Mouse (Mus musculus) MEL (cell line): Measurements from ENCODE around the gene Wdr82. TPM values are rescaled to one million over a fixed set of nuclear protein-coding genes. Genes with fewer than 3 reads are reported as not detected.
A peak's percentile ranks its signal among the peaks of the same experiment; 100 is the strongest.

Experiments
- DNase-seq: peaks from one replicate; pipeline ENCODE4 v3.0.0; 2011; ENCODE audit warnings: low read depth, low spot score
- H3K27ac ChIP-seq: 2 replicates; pipeline ENCODE4 v1.5.1; 2012; ENCODE audit warnings: low read depth, mild to moderate bottlenecking, control low read depth, low read length, moderate library complexity; ENCODE audit not compliant: control insufficient read depth
- H3K27me3 ChIP-seq, 2 experiments: fragments of 150-350 bp in 1 of 2; sonication (generic) in 1 of 2; 2 replicates each; pipeline ENCODE4 v1.6.1; 2012; ENCODE audit warnings: low read length in 2 of 2, mild to moderate bottlenecking in 2 of 2, improper control_type of control experiment in 1 of 2, moderate library complexity in 1 of 2; ENCODE audit not compliant: insufficient read depth in 2 of 2, control insufficient read depth in 1 of 2
- H3K36me3 ChIP-seq, 2 experiments: 2 replicates each; pipeline ENCODE4 v1.6.1; 2012 to 2014; ENCODE audit warnings: low read length in 2 of 2, improper control_type of control experiment in 1 of 2, inconsistent platforms in 1 of 2, mild to moderate bottlenecking in 1 of 2; ENCODE audit not compliant: insufficient read depth in 2 of 2, control insufficient read depth in 1 of 2
- H3K4me1 ChIP-seq, 2 experiments: fragments of 150-350 bp in 1 of 2; sonication (generic) in 1 of 2; 2 replicates each; pipeline ENCODE4 v1.6.1; 2012; ENCODE audit warnings: low read length in 2 of 2, improper control_type of control experiment in 1 of 2, mild to moderate bottlenecking in 1 of 2; ENCODE audit not compliant: insufficient read depth in 2 of 2, control insufficient read depth in 1 of 2
- H3K4me3 ChIP-seq, 2 experiments: fragments of 150-350 bp in 1 of 2; sonication (generic) in 1 of 2; 2 replicates each; pipeline ENCODE4 v1.5.1; 2012; ENCODE audit warnings: low read depth in 2 of 2, low read length in 2 of 2, mild to moderate bottlenecking in 2 of 2, moderate library complexity in 2 of 2, control low read depth in 1 of 2, improper control_type of control experiment in 1 of 2; ENCODE audit not compliant: control insufficient read depth in 1 of 2, insufficient read depth in 1 of 2
- H3K79me2 ChIP-seq: 2 replicates; pipeline ENCODE4 v1.6.1; 2012; ENCODE audit warnings: mild to moderate bottlenecking, low read length, moderate library complexity; ENCODE audit not compliant: control insufficient read depth, poor library complexity, insufficient read depth
- H3K9ac ChIP-seq: 2 replicates; pipeline ENCODE4 v1.6.1; 2012; ENCODE audit warnings: low read depth, mild to moderate bottlenecking, control low read depth, low read length, moderate library complexity; ENCODE audit not compliant: control insufficient read depth, poor library complexity, severe bottlenecking
- H3K9me3 ChIP-seq: fragments of 150-350 bp; sonication (generic); replicated peaks from 2 replicates; pipeline ENCODE4 v1.6.1; 2012; ENCODE audit warnings: mild to moderate bottlenecking, low read length, improper control_type of control experiment, moderate library complexity; ENCODE audit not compliant: insufficient read depth
- BHLHE40 ChIP-seq: IDR thresholded peaks from 2 replicates; pipeline ENCODE4 v1.6.1; 2012; ENCODE audit warnings: low read depth, mild to moderate bottlenecking, inconsistent platforms, low read length, improper control_type of control experiment, borderline replicate concordance
- CHD1 ChIP-seq: IDR thresholded peaks from 2 replicates; pipeline ENCODE4 v1.6.1; 2012; ENCODE audit warnings: low read depth, mild to moderate bottlenecking, inconsistent platforms, low read length, improper control_type of control experiment
- CHD2 ChIP-seq: IDR thresholded peaks from 2 replicates; pipeline ENCODE4 v1.6.1; 2011; ENCODE audit warnings: low read length, improper control_type of control experiment
- CTCF ChIP-seq, 3 experiments: IDR thresholded peaks in 2 of 3; conservative IDR thresholded peaks in 1 of 3; 2 replicates each; pipeline ENCODE4 v1.5.1; 2011 to 2012; ENCODE audit warnings: low read length in 3 of 3, low read depth in 2 of 3, mild to moderate bottlenecking in 2 of 3, improper control_type of control experiment in 1 of 3, inconsistent platforms in 1 of 3, mixed read lengths in 1 of 3, moderate library complexity in 1 of 3; ENCODE audit not compliant: control insufficient read depth in 1 of 3, insufficient read depth in 1 of 3, poor library complexity in 1 of 3, severe bottlenecking in 1 of 3
- E2F4 ChIP-seq: IDR thresholded peaks from 2 replicates; pipeline ENCODE4 v1.6.1; 2011; ENCODE audit warnings: low read depth, low read length, improper control_type of control experiment, borderline replicate concordance
- ELF1 ChIP-seq: IDR thresholded peaks from 2 replicates; pipeline ENCODE4 v1.6.1; 2014; ENCODE audit warnings: low read depth, mild to moderate bottlenecking, inconsistent platforms, low read length, improper control_type of control experiment, moderate library complexity
- EP300 ChIP-seq, 2 experiments: IDR thresholded peaks; 2 replicates each; pipeline ENCODE4 v1.6.1; 2011; ENCODE audit warnings: improper control_type of control experiment in 2 of 2, low read length in 2 of 2, low read depth in 1 of 2, mild to moderate bottlenecking in 1 of 2
- ETS1 ChIP-seq: IDR thresholded peaks from 2 replicates; pipeline ENCODE4 v1.6.1; 2012; ENCODE audit warnings: low read depth, mild to moderate bottlenecking, inconsistent platforms, low read length, improper control_type of control experiment, moderate library complexity
- GATA1 ChIP-seq: IDR thresholded peaks from 2 replicates; pipeline ENCODE4 v1.6.1; 2011; ENCODE audit warnings: low read depth, low read length, improper control_type of control experiment
- HCFC1 ChIP-seq: IDR thresholded peaks from 2 replicates; pipeline ENCODE4 v1.6.1; 2012; ENCODE audit warnings: low read depth, mild to moderate bottlenecking, inconsistent platforms, low read length, improper control_type of control experiment, moderate library complexity
- JUND ChIP-seq: IDR thresholded peaks from 2 replicates; pipeline ENCODE4 v1.6.1; 2011; ENCODE audit warnings: low read depth, mild to moderate bottlenecking, improper control_type of control experiment, low read length
- KAT2A ChIP-seq: conservative IDR thresholded peaks from 2 replicates; pipeline ENCODE4 v1.6.1; 2012; ENCODE audit warnings: low read depth, low read length, improper control_type of control experiment, inconsistent platforms
- MAFK ChIP-seq: IDR thresholded peaks from 2 replicates; pipeline ENCODE4 v1.6.1; 2011; ENCODE audit warnings: low read depth, mild to moderate bottlenecking, low read length, improper control_type of control experiment, borderline replicate concordance
- MAX ChIP-seq: IDR thresholded peaks from 2 replicates; pipeline ENCODE4 v1.6.1; 2011; ENCODE audit warnings: low read length, improper control_type of control experiment
- MAZ ChIP-seq: IDR thresholded peaks from 2 replicates; pipeline ENCODE4 v1.6.1; 2012; ENCODE audit warnings: low read depth, mild to moderate bottlenecking, inconsistent platforms, low read length, improper control_type of control experiment
- MEF2A ChIP-seq: IDR thresholded peaks from 2 replicates; pipeline ENCODE4 v1.6.1; 2014; ENCODE audit warnings: low read depth, mild to moderate bottlenecking, inconsistent platforms, low read length, improper control_type of control experiment; ENCODE audit not compliant: poor library complexity, insufficient replicate concordance, severe bottlenecking; ENCODE audit errors: extremely low read depth
- MYB ChIP-seq: IDR thresholded peaks from 2 replicates; pipeline ENCODE4 v1.6.1; 2011; ENCODE audit warnings: mild to moderate bottlenecking, low read depth, low read length, improper control_type of control experiment
- MYC ChIP-seq: IDR thresholded peaks from 2 replicates; pipeline ENCODE4 v1.6.1; 2011; ENCODE audit warnings: low read depth, mild to moderate bottlenecking, low read length, improper control_type of control experiment, moderate library complexity
- NELFE ChIP-seq: IDR thresholded peaks from 2 replicates; pipeline ENCODE4 v1.6.1; 2011; ENCODE audit warnings: low read depth, low read length, improper control_type of control experiment
- NRF1 ChIP-seq: IDR thresholded peaks from 2 replicates; pipeline ENCODE4 v1.6.1; 2014; ENCODE audit warnings: low read depth, mild to moderate bottlenecking, inconsistent platforms, low read length, improper control_type of control experiment, moderate library complexity; ENCODE audit not compliant: poor library complexity, insufficient read depth, severe bottlenecking
- POLR2A ChIP-seq, 2 experiments: IDR thresholded peaks; 2 replicates each; pipeline ENCODE4 v1.6.1; 2011 to 2012; ENCODE audit warnings: low read length in 2 of 2, mild to moderate bottlenecking in 2 of 2, control low read depth in 1 of 2, improper control_type of control experiment in 1 of 2, low read depth in 1 of 2, moderate library complexity in 1 of 2; ENCODE audit not compliant: control insufficient read depth in 1 of 2, insufficient read depth in 1 of 2, poor library complexity in 1 of 2
- POLR2AphosphoS2 ChIP-seq: IDR thresholded peaks from 2 replicates; pipeline ENCODE4 v1.6.1; 2011; ENCODE audit warnings: low read length, improper control_type of control experiment
- POLR2AphosphoS5 ChIP-seq: IDR thresholded peaks from 2 replicates; pipeline ENCODE4 v1.6.1; 2012; ENCODE audit warnings: low read depth, borderline replicate concordance, mild to moderate bottlenecking, inconsistent platforms, low read length, moderate library complexity, mixed read lengths
- RAD21 ChIP-seq: IDR thresholded peaks from 2 replicates; pipeline ENCODE4 v1.6.1; 2011; ENCODE audit warnings: mild to moderate bottlenecking, low read depth, low read length, improper control_type of control experiment
- RCOR1 ChIP-seq: IDR thresholded peaks from 2 replicates; pipeline ENCODE4 v1.6.1; 2012; ENCODE audit warnings: low read depth, mild to moderate bottlenecking, inconsistent platforms, low read length, improper control_type of control experiment
- SIN3A ChIP-seq: IDR thresholded peaks from 2 replicates; pipeline ENCODE4 v1.6.1; 2012; ENCODE audit warnings: low read length, improper control_type of control experiment, inconsistent platforms
- SMC3 ChIP-seq: IDR thresholded peaks from 2 replicates; pipeline ENCODE4 v1.6.1; 2011; ENCODE audit warnings: low read depth, low read length, improper control_type of control experiment
- TAL1 ChIP-seq: IDR thresholded peaks from 2 replicates; pipeline ENCODE4 v1.6.1; 2012; ENCODE audit warnings: mild to moderate bottlenecking, inconsistent platforms, low read length, moderate library complexity, mixed read lengths
- TBP ChIP-seq: IDR thresholded peaks from 2 replicates; pipeline ENCODE4 v1.8.0; 2011; ENCODE audit warnings: low read depth, low read length, improper control_type of control experiment
- TCF12 ChIP-seq: IDR thresholded peaks from 2 replicates; pipeline ENCODE4 v1.6.1; 2014; ENCODE audit warnings: low read depth, mild to moderate bottlenecking, inconsistent platforms, low read length, improper control_type of control experiment, moderate library complexity
- UBTF ChIP-seq: IDR thresholded peaks from 2 replicates; pipeline ENCODE4 v1.6.1; 2012; ENCODE audit warnings: low read depth, mild to moderate bottlenecking, inconsistent platforms, low read length, improper control_type of control experiment, moderate library complexity, borderline replicate concordance; ENCODE audit not compliant: insufficient read depth
- USF1 ChIP-seq: IDR thresholded peaks from 2 replicates; pipeline ENCODE4 v1.6.1; 2014; ENCODE audit warnings: low read depth, mild to moderate bottlenecking, inconsistent platforms, low read length, improper control_type of control experiment, moderate library complexity
- USF2 ChIP-seq, 2 experiments: IDR thresholded peaks; 2 replicates each; pipeline ENCODE4 v1.6.1; 2011 to 2012; ENCODE audit warnings: improper control_type of control experiment in 2 of 2, low read length in 2 of 2, borderline replicate concordance in 1 of 2, inconsistent platforms in 1 of 2, low read depth in 1 of 2, mild to moderate bottlenecking in 1 of 2; ENCODE audit not compliant: insufficient read depth in 1 of 2
- ZC3H11A ChIP-seq: IDR thresholded peaks from 2 replicates; pipeline ENCODE4 v1.6.1; 2012; ENCODE audit warnings: low read depth, mild to moderate bottlenecking, inconsistent platforms, low read length, improper control_type of control experiment
- ZKSCAN1 ChIP-seq: IDR thresholded peaks from 2 replicates; pipeline ENCODE4 v1.6.1; 2012; ENCODE audit warnings: low read depth, mild to moderate bottlenecking, inconsistent platforms, low read length, improper control_type of control experiment, moderate library complexity
- ZMIZ1 ChIP-seq: IDR thresholded peaks from 2 replicates; pipeline ENCODE4 v1.6.1; 2012; ENCODE audit warnings: low read depth, mild to moderate bottlenecking, inconsistent platforms, low read length, improper control_type of control experiment, moderate library complexity
- ZNF384 ChIP-seq: IDR thresholded peaks from 2 replicates; pipeline ENCODE4 v1.6.1; 2012; ENCODE audit warnings: low read depth, mild to moderate bottlenecking, inconsistent platforms, low read length, improper control_type of control experiment
- polyA plus RNA-seq, 2 experiments: library from polyadenylated mRNA; stranded (reverse) in 1 of 2; unstranded in 1 of 2; fragments of >175 nt in 1 of 2; fragments of >200 nt in 1 of 2; gene quantifications; 2 replicates each; pipeline versions ENCODE4 v1.2.1 to v1.2.4; 2012; ENCODE audit warnings: low replicate concordance in 2 of 2, low read depth in 1 of 2; ENCODE audit not compliant: insufficient read length in 2 of 2, insufficient read depth in 1 of 2, missing spikeins in 1 of 2
- total RNA-seq: library from RNA; depleted of rRNA; stranded (reverse); fragments of 300-350 nt; gene quantifications from 2 replicates; pipeline ENCODE4 v1.2.3, GENCODE M21; 2012

The Wdr82 gene
- total and polyA plus RNA-seq, 3 experiments, result 41.7 to 108 (median 72.2) TPM

DNA sequence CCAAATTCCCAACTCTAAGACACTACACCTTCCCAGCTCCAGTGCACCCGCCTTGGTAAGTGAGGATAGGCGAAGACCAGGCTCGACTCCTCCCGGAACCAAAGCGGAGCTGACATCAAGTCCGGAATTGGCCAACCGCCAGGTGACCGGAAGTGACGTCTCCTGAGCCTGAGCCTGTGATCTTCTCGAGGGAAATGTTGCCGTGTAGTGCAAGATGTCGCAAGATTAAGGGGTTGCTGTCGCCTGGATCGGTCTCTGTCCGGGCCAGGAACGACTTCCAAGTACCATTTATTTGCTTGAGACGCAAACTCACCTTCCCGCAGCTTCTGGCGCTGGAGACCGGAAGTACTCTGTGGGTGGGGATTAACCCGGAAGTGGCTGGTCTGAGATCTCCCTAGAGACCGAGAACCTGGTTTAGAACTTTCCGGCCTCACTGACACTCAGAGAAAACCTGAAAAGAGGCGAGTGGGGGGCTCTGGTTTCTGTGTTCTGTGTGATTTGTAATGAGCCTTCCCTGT is 10.9 kb upstream of the Wdr82 start:
- Histone ChIP-seq H3K4me1 (peaks cover 2 to 6% of the 10 kb centered on the region in 2 experiments; a peak in 3 of 4 replicates), H3K9me3 (no peaks in the 10 kb centered on the region), H3K36me3 (peaks cover 0 to 2% of the 10 kb centered on the region in 2 experiments; a peak in 1 of 4 replicates), H3K9ac (peak overlapping the region; percentile 73), H3K27me3 (no peaks in the 10 kb centered on the region), H3K27ac (peak overlapping the region; percentile 75), H3K79me2 (no peaks in the 10 kb centered on the region; the same call in 1 of the 2 replicates), H3K4me3 (peak overlapping the region; percentile 73 to 77)
- DNase-seq, result peak; percentile 85
- TF ChIP-seq ZMIZ1, result 0 out of 2 replicates have a peak, but pooled peaks have one; percentile 41
- no peak for TF ChIP-seq ZKSCAN1
- TF ChIP-seq CHD1, result no peak
- no peak for TF ChIP-seq POLR2AphosphoS5
- no peak for TF ChIP-seq TAL1
- TF ChIP-seq ETS1, result no peak; the same call in 1 of the 2 replicates
- peak; percentile 96 for TF ChIP-seq ELF1
- TF ChIP-seq MAZ, result no peak
- no peak for TF ChIP-seq JUND
- TF ChIP-seq MAFK, result no peak
- no peak; the same call in 1 of the 2 replicates for TF ChIP-seq KAT2A
- TF ChIP-seq MYC, result no peak
- TF ChIP-seq CTCF (IDR thresholded peaks at IDR 0.05 in 2 of 3, conservative IDR thresholded peaks at IDR 0.05 in 1 of 3; ENCODE audit: control insufficient read depth in 1 of 3, insufficient read depth in 1 of 3, low read depth in 2 of 3, low read length in 3 of 3, poor library complexity in 1 of 3, severe bottlenecking in 1 of 3), result no peak
- TF ChIP-seq BHLHE40, result no peak
- no peak for TF ChIP-seq MAX
- TF ChIP-seq USF1, result peak; percentile 47; the same call in 1 of the 2 replicates
- TF ChIP-seq MEF2A, result no peak
- TF ChIP-seq EP300 (IDR thresholded peaks at IDR 0.05; ENCODE audit: low read depth in 1 of 2, low read length in 2 of 2), result 0 out of 4 replicates have a peak, but pooled peaks of 1 of the 2 experiments have one; percentile 3
- no peak for TF ChIP-seq USF2 (IDR thresholded peaks at IDR 0.05; ENCODE audit: borderline replicate concordance in 1 of 2, insufficient read depth in 1 of 2, low read depth in 1 of 2, low read length in 2 of 2)
- TF ChIP-seq ZC3H11A, result no peak
- no peak for TF ChIP-seq POLR2AphosphoS2
- TF ChIP-seq NRF1, result no peak
- no peak for TF ChIP-seq ZNF384
- peak; percentile 66 for TF ChIP-seq NELFE
- peak; percentile 11; the same call in 1 of the 2 replicates for TF ChIP-seq CHD2
- TF ChIP-seq SIN3A, result peak; percentile 72; the same call in 1 of the 2 replicates
- TF ChIP-seq TBP, result no peak; the same call in none of the 2 replicates
- no peak for TF ChIP-seq UBTF
- no peak for TF ChIP-seq RAD21
- no peak for TF ChIP-seq E2F4
- TF ChIP-seq SMC3, result no peak
- TF ChIP-seq RCOR1, result no peak
- TF ChIP-seq POLR2A (IDR thresholded peaks at IDR 0.05; ENCODE audit: control insufficient read depth in 1 of 2, insufficient read depth in 1 of 2, low read depth in 1 of 2, low read length in 2 of 2, poor library complexity in 1 of 2), result peak in 1 of 2 experiments; percentile 73; a peak in 3 of 4 replicates
- no peak for TF ChIP-seq TCF12
- TF ChIP-seq HCFC1, result peak; percentile 81
- TF ChIP-seq MYB, result no peak
- TF ChIP-seq GATA1, result no peak
